Mouse (Mus musculus) hindbrain, embryonic 15.5 days (tissue): ENCODE measurements at regions not wholly inside any gene's neighbourhood (a gene's known extent, or its start where the extent isn't known, plus 50 kb on each side); places are given as distances from the start of the nearest gene placed in this dataset.

Experiments
- ATAC-seq: fragments of 200-750 bp; cut with Nextera tagmentation; 2 replicates; pipeline ENCODE4 v1.8.0; 2017; ENCODE audit warnings: low read depth, moderate number of reproducible peaks, moderate TSS enrichment; ENCODE audit not compliant: low FRiP score
- H3K27ac ChIP-seq: fragments of 300-500 bp; sonication (generic); replicated peaks from 2 replicates; pipeline ENCODE4 v1.5.1; 2015; ENCODE audit warnings: mild to moderate bottlenecking, inconsistent platforms
- H3K27me3 ChIP-seq: fragments of 300-500 bp; sonication (generic); 2 replicates; pipeline ENCODE4 v1.6.1; 2015; ENCODE audit warnings: control low read depth, inconsistent platforms
- H3K36me3 ChIP-seq: fragments of 300-500 bp; sonication (generic); 2 replicates; pipeline ENCODE4 v1.6.1; 2015; ENCODE audit warnings: control low read depth, inconsistent platforms
- H3K4me1 ChIP-seq: fragments of 300-500 bp; sonication (generic); replicated peaks from 2 replicates; pipeline ENCODE4 v1.6.1; 2015; ENCODE audit warnings: control low read depth, inconsistent platforms
- H3K4me2 ChIP-seq: fragments of 300-500 bp; sonication (generic); 2 replicates; pipeline ENCODE4 v1.6.1; 2015; ENCODE audit warnings: moderate library complexity, mild to moderate bottlenecking, inconsistent platforms
- H3K4me3 ChIP-seq: fragments of 300-500 bp; sonication (generic); 2 replicates; pipeline ENCODE4 v1.5.1; 2015; ENCODE audit warnings: mild to moderate bottlenecking, inconsistent platforms
- H3K9ac ChIP-seq: fragments of 300-500 bp; sonication (generic); 2 replicates; pipeline ENCODE4 v1.6.1; 2015; ENCODE audit warnings: inconsistent platforms
- H3K9me3 ChIP-seq: fragments of 300-500 bp; sonication (generic); 2 replicates; pipeline ENCODE4 v1.6.1; 2016; ENCODE audit warnings: control low read depth, inconsistent platforms
- WGBS: fragments of 180-500 bp; shearing (Covaris S2); methylation state at CpG from one replicate; pipeline ENCODE4 v1.1.7; 2015; 5-methylcytosine and 5-hydroxymethylcytosine counted together

DNA sequence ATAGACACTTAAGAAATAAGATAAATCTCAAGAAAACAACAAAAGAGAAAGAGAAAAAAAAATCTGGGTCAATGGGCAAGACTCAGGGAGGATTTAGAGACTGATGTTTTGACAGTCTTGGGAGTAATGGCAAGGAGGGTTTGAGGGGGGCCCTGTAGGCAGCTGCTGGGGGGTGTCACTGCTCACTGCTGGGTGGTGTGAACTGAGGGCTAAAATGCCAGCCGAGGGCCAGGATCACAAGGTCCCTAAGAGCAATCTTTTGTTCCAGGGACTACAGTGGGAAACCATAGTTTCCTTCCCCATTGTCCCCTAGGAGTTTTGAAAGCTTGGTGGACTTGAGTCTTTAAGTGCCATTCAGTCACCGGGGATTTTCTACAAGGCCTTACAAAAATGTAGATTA lies 304.8 kb downstream of the Klf5 start:
- no peak for ATAC-seq
- Histone ChIP-seq H3K36me3 (no peaks in the 10 kb centered on the region), H3K4me2 (no peak overlapping the region), H3K27ac (no peak overlapping the region), H3K4me3 (no peak overlapping the region), H3K9me3 (no peaks in the 10 kb centered on the region), H3K4me1 (no peaks in the 10 kb centered on the region), H3K27me3 (no peaks in the 10 kb centered on the region), H3K9ac (no peak overlapping the region)
- WGBS = 58% methylated on average over 2 of the region's 2 CpGs

DNA sequence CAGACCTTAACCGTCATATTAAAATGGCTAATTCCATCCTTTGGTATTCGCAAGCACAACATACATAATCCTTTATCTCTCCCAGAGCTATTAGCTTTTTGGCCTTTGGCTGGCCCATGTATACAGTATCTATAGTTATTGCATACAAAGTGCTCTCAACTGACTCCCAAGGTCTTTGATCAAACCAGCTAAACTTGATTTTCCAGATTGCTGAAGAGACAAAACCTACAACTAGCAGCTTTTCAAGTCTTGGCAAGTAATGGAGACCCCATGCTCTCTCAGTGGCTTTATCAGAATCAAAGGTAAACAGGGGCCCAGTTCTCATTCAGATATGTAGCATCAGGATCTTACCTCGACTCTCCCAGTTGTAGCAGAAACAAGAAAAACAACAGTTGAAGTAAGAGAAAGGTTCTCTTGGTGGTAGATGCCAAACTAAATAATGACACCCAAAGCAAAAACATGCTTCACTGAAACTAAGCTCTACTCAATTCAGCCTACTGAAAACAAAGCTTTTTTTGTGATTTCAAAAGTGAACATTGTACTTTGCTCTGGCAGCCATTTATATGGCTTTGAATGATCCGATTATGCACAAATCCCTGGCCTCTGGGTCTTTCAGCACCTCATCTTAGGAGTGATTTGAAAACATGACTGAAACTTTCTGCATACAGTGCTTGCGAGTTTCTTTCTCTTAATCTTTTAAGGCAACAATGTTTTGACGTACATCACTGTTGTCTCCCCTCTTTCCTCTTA lies 307.0 kb downstream of the Klf5 start:
- whole genome bisulfite sequencing = 82% methylated on average over 6 of the region's 6 CpGs
- ATAC-seq = no peak
- no peak overlapping the region for H3K4me2 ChIP-seq
- H3K27ac ChIP-seq = no peak overlapping the region
- H3K27me3 ChIP-seq = no peaks in the 10 kb centered on the region
- no peaks in the 10 kb centered on the region for H3K36me3 ChIP-seq
- H3K9me3 ChIP-seq = no peaks in the 10 kb centered on the region
- H3K4me3 ChIP-seq = no peak overlapping the region
- no peak overlapping the region for H3K9ac ChIP-seq
- H3K4me1 ChIP-seq = no peaks in the 10 kb centered on the region

DNA sequence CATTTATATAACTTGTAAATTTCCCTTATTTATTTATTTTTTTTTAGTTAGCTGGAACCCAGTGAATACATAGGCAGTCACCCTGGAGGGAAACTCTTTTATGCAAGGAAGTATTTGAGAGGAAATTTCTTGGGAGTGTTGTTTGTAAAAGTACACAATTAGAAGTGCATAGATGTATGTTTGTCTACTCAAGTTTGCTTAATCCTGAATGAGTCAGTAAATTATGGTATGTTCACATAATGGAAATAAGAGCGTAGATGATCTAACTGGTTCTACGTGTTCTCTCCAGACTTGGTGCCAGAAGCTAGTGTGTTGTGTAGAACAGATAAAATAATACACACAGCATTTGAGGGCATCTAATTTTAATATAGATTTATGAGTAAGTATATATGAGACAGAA lies 310.5 kb downstream of the Klf5 start:
- Histone ChIP-seq H3K27ac (no peak overlapping the region), H3K36me3 (no peaks in the 10 kb centered on the region), H3K9me3 (no peaks in the 10 kb centered on the region), H3K9ac (no peak overlapping the region), H3K4me1 (no peaks in the 10 kb centered on the region), H3K4me2 (no peak overlapping the region), H3K4me3 (no peak overlapping the region), H3K27me3 (no peaks in the 10 kb centered on the region)
- ATAC-seq = no peak
- 92% methylated on average over 2 of the region's 2 CpGs for WGBS

DNA sequence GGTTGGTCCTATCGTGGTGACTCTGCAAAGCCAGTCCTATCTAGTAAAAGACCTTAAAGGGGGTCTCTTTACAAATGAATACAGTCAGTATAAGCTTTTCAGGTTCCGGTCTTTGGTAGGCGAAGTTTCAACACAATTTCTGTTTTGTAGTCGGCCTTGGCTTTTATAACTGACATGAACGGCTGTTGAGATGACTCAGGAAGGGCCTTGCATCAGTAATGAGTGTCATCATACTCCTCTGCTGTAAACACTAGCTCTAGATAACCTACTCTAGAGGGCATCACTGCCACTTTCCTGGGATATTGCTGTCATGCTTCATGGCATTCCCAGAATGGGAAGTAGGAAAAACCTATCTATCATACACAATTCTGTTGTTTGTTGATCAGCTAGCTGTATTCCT lies 312.9 kb downstream of the Klf5 start:
- H3K9ac ChIP-seq = no peak overlapping the region
- H3K4me3 ChIP-seq = no peak overlapping the region
- H3K9me3 ChIP-seq = no peaks in the 10 kb centered on the region
- no peak overlapping the region for H3K4me2 ChIP-seq
- H3K27me3 ChIP-seq = no peaks in the 10 kb centered on the region
- no peak for ATAC-seq
- 91% methylated on average over 5 of the region's 5 CpGs for WGBS
- H3K27ac ChIP-seq = no peak overlapping the region
- H3K4me1 ChIP-seq = no peaks in the 10 kb centered on the region
- H3K36me3 ChIP-seq = no peaks in the 10 kb centered on the region

GRCm38 (mm10) chr14:99612114-99612513 lies 313.6 kb downstream of the Klf5 start:
- H3K27me3 ChIP-seq = no peaks in the 10 kb centered on the region
- H3K36me3 ChIP-seq = no peaks in the 10 kb centered on the region
- H3K9ac ChIP-seq = no peak overlapping the region
- H3K4me1 ChIP-seq = peaks cover 4% of the 10 kb centered on the region; the same call in 1 of the 2 replicates
- no peak overlapping the region for H3K27ac ChIP-seq
- no peaks in the 10 kb centered on the region for H3K9me3 ChIP-seq
- no peak overlapping the region for H3K4me3 ChIP-seq
- ATAC-seq = no peak
- H3K4me2 ChIP-seq = no peak overlapping the region
- 92% methylated on average over 3 of the region's 3 CpGs for WGBS

GRCm38 (mm10) chr14:99614748-99615147 lies 316.3 kb downstream of the Klf5 start:
- H3K27me3 ChIP-seq = no peaks in the 10 kb centered on the region
- H3K9ac ChIP-seq = no peak overlapping the region
- no peaks in the 10 kb centered on the region for H3K9me3 ChIP-seq
- peaks cover 6% of the 10 kb centered on the region; the same call in 1 of the 2 replicates for H3K4me1 ChIP-seq
- H3K4me2 ChIP-seq = no peak overlapping the region
- no peak for ATAC-seq
- H3K4me3 ChIP-seq = no peak overlapping the region
- WGBS = 90% methylated on average over 3 of the region's 3 CpGs
- no peaks in the 10 kb centered on the region for H3K36me3 ChIP-seq
- H3K27ac ChIP-seq = no peak overlapping the region

DNA sequence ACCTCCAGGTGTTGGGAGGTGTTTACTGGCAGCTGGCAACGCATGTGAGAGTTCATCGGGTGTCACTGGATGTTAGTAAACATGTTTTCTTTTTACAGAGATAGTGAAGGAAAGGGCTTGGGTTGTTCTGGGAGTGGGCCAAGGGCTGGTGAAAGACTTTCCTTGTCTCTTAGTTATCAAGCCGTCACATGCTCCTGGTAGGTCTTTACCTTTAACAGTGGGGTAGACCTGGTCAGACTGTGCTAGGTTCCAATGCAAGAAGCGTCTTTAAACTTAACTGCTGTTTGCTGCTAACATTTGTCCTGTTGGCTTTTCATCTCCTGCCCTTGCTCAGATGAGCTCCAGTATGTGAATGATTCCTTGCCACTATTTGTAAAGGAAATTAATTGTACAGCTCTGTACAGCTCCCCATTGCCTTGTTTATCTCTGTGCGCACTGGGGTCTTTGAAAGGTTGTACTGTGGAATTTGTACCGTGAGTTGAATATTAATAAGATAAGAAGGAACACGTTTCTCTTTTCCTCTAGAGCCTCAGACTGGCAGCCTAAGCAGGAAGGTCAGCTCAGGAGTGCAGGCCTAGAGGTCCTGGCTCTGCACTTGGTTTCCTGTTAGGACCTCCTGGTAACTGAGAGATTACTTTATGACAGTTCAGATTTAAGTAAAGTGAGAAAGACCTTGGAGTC lies 318.3 kb downstream of the Klf5 start:
- H3K4me1 ChIP-seq = peaks cover 6% of the 10 kb centered on the region; the same call in 1 of the 2 replicates
- H3K36me3 ChIP-seq = no peaks in the 10 kb centered on the region
- no peaks in the 10 kb centered on the region for H3K27me3 ChIP-seq
- no peak overlapping the region for H3K4me3 ChIP-seq
- WGBS = 51% methylated on average over 7 of the region's 7 CpGs
- no peak for ATAC-seq
- H3K4me2 ChIP-seq = no peak overlapping the region
- H3K9ac ChIP-seq = no peak overlapping the region
- no peak overlapping the region for H3K27ac ChIP-seq
- no peaks in the 10 kb centered on the region for H3K9me3 ChIP-seq

DNA sequence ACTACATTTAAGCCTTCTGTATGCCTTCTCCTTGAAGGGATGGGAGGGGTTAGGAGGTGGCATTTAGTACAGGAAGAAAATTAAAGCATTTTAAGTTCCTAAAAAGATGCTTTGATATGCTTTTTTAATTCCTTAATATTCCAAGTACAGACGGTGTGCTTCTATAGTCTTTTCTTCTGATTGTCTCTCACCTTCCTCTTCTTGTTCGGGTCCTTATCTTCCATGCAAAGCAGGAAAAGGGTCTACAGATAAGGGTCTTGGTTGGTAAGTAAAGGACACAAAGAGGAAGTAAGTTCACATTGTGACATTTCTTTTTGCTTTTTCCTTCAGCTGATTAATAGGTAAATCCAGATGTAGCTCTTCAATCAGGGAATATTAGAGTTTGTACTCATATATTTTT lies 318.9 kb downstream of the Klf5 start:
- Histone ChIP-seq H3K4me1 (peaks cover 6% of the 10 kb centered on the region; the same call in 1 of the 2 replicates), H3K4me3 (no peak overlapping the region), H3K4me2 (no peak overlapping the region), H3K9me3 (no peaks in the 10 kb centered on the region), H3K36me3 (no peaks in the 10 kb centered on the region), H3K27ac (no peak overlapping the region), H3K27me3 (no peaks in the 10 kb centered on the region), H3K9ac (no peak overlapping the region)
- no peak for ATAC-seq
- WGBS = 84% methylated on average over 2 of the region's 2 CpGs

GRCm38 (mm10) chr14:99621538-99621937 lies 323.0 kb downstream of the Klf5 start:
- no peak for ATAC-seq
- WGBS = 87% methylated on average over 3 of the region's 3 CpGs

GRCm38 (mm10) chr14:99624380-99625327 lies 326.2 kb downstream of the Klf5 start:
- Histone ChIP-seq H3K9me3 (no peaks in the 10 kb centered on the region), H3K4me3 (no peak overlapping the region), H3K27me3 (no peaks in the 10 kb centered on the region), H3K4me1 (no peaks in the 10 kb centered on the region), H3K9ac (no peak overlapping the region), H3K4me2 (no peak overlapping the region), H3K27ac (no peak overlapping the region), H3K36me3 (no peaks in the 10 kb centered on the region)
- no peak for ATAC-seq
- 88% methylated on average over 10 of the region's 10 CpGs for WGBS

More at GRCm38 (mm10) chr14:99621538-99621937, 323.0 kb downstream of the Klf5 start:
- Histone ChIP-seq H3K27ac (no peak overlapping the region), H3K36me3 (no peaks in the 10 kb centered on the region), H3K4me1 (peaks cover 6% of the 10 kb centered on the region; the same call in 1 of the 2 replicates), H3K9me3 (no peaks in the 10 kb centered on the region), H3K4me3 (no peak overlapping the region), H3K9ac (no peak overlapping the region), H3K27me3 (no peaks in the 10 kb centered on the region), H3K4me2 (no peak overlapping the region)

- no peaks in the 10 kb centered on the region for H3K27me3 ChIP-seq
Measured at GRCm38 (mm10) chr14:99627615-99628014, 329.1 kb downstream of the Klf5 start.

GRCm38 (mm10) chr14:99631092-99631491 lies 332.6 kb downstream of the Klf5 start:
- Histone ChIP-seq H3K4me3 (no peak overlapping the region), H3K27me3 (no peaks in the 10 kb centered on the region), H3K36me3 (no peaks in the 10 kb centered on the region), H3K4me1 (no peaks in the 10 kb centered on the region), H3K9ac (no peak overlapping the region), H3K27ac (no peak overlapping the region), H3K9me3 (no peaks in the 10 kb centered on the region), H3K4me2 (no peak overlapping the region)
- no peak for ATAC-seq
- WGBS = 79% methylated on average over 10 of the region's 10 CpGs

More at GRCm38 (mm10) chr14:99627615-99628014, 329.1 kb downstream of the Klf5 start:
- no peaks in the 10 kb centered on the region for H3K9me3 ChIP-seq
- no peaks in the 10 kb centered on the region for H3K4me1 ChIP-seq
- no peak overlapping the region for H3K27ac ChIP-seq
- no peak overlapping the region for H3K9ac ChIP-seq
- 84% methylated on average over 1 of the region's 1 CpGs for WGBS
- H3K4me3 ChIP-seq = no peak overlapping the region
- no peaks in the 10 kb centered on the region for H3K36me3 ChIP-seq
- no peak for ATAC-seq
- H3K4me2 ChIP-seq = no peak overlapping the region
